Mouse (Mus musculus): Measurements from ENCODE around the gene Exoc6b.

Exoc6b gene

GRCm38 (mm10) chr6:84585686-84586300, 483.5 kb downstream of the Exoc6b start:
- no peak for DNase-seq (ENCODE audit: inconsistent ontology term)

GRCm38 (mm10) chr6:84584783-84585685, 484.3 kb downstream of the Exoc6b start:
- DNase-seq (ENCODE audit: inconsistent ontology term): peak; percentile 40

- no peak for DNase-seq (ENCODE audit: inconsistent ontology term)
Observed at GRCm38 (mm10) chr6:84583841-84584782, 485.2 kb downstream of the Exoc6b start.

GRCm38 (mm10) chr6:84583371-84583770, 485.9 kb downstream of the Exoc6b start:
- no peak for DNase-seq (ENCODE audit: inconsistent ontology term)

- no peak for DNase-seq (ENCODE audit: inconsistent ontology term)
Observed at GRCm38 (mm10) chr6:84582826-84583225, 486.5 kb downstream of the Exoc6b start.

GRCm38 (mm10) chr6:84581833-84582445, 487.4 kb downstream of the Exoc6b start:
- no peak for DNase-seq (ENCODE audit: inconsistent ontology term)

- no peak for DNase-seq (ENCODE audit: inconsistent ontology term)
Observed at GRCm38 (mm10) chr6:84580979-84581832, 488.1 kb downstream of the Exoc6b start.

- peak; percentile 42 for DNase-seq (ENCODE audit: inconsistent ontology term)
Observed at GRCm38 (mm10) chr6:84579508-84579907, 489.8 kb downstream of the Exoc6b start.

- DNase-seq (ENCODE audit: inconsistent ontology term): no peak
Observed at GRCm38 (mm10) chr6:84578928-84579327, 490.4 kb downstream of the Exoc6b start.

GRCm38 (mm10) chr6:84577898-84578297, 491.4 kb downstream of the Exoc6b start:
- DNase-seq (ENCODE audit: inconsistent ontology term): no peak

- no peak for DNase-seq (ENCODE audit: inconsistent ontology term)
Observed at GRCm38 (mm10) chr6:84573905-84574660, 495.2 kb downstream of the Exoc6b start.

- DNase-seq (ENCODE audit: inconsistent ontology term): no peak
Observed at GRCm38 (mm10) chr6:84570039-84570438, 499.3 kb downstream of the Exoc6b start.

- no peak for DNase-seq (ENCODE audit: inconsistent ontology term)
Observed at GRCm38 (mm10) chr6:84569590-84569989, 499.7 kb downstream of the Exoc6b start.

GRCm38 (mm10) chr6:84568880-84569279, 500.4 kb downstream of the Exoc6b start:
- no peak for DNase-seq (ENCODE audit: inconsistent ontology term)

Measured in Muller cell, postnatal 12 days (primary cell).